In the genomic region with DNA sequence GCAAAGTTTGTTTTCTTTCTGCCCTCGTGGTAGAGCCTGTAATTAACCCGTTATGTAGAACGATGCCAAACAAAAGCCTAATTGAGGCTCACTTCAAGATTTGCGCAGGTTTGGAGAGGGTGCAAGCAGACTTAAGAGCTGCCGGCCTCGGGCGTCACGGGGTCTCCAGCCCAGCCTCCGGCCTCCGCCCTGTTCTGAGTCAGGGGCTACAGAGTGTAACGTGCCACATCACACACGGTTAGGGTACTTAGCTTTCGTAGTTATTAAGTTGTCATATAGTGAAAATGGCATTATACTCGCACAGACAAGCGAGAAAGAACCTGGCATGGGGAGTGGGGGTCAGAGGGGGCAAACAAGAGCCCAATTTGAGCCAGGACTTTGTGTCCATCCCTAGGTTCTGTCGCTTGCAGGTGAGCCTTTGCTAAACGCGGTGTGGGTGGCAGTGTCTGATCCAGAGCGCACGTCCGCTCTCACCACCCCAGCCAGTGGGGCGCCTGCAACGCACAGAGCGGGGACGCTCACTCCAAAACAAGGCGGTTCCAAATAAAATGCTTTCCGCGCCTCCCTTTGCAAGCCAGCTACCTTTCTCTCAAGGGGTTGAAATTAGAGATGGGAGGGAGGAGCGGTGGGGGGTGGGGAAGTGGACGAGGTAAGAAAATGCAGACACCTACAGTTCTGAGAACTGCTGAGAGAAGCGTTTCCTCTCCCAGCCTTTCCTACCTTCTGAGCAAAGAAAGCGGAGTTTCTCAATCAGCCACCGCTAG, we compare ENCODE assay signal across 11 mouse cellular contexts. TPM values are rescaled to one million over a fixed set of nuclear protein-coding genes. Genes with fewer than 3 reads are reported as not detected.
A peak's percentile ranks its signal among the peaks of the same experiment; 100 is the strongest.
DNase-seq lines count a peak whose midpoint lies in the region; ATAC-seq lines count a peak whose summit lies in the region.
"Had no signal": no experiment of that assay in that cellular context is flagged by ENCODE, and none has a peak within 500 bp of the region (broad histone marks: within the 10 kb centered on the region; RNA-seq: fewer than 3 reads in every experiment).

No protein-coding gene starts in this region.

- H3K4me1 ChIP-seq in heart, embryonic 16.5 days (ENCODE audit: control insufficient read depth, insufficient read depth, low read length): peaks cover 6% of the 10 kb centered on the region; the same call in 1 of the 2 replicates
- H3K4me1 ChIP-seq in midbrain, embryonic 15.5 days: peaks cover 3% of the 10 kb centered on the region; the same call in 1 of the 2 replicates

- no peak for DNase-seq in heart, postnatal 4 days
- peak; percentile 63 for DNase-seq in ZHBTc4 (ENCODE audit: low read depth, low spot score)
- DNase-seq in forelimb bud, embryonic 11.5 days (ENCODE audit: low read depth, low spot score): peak; percentile 36
- no peak for DNase-seq in layer of hippocampus, adult 9-11 months
- no peak for DNase-seq in layer of hippocampus, postnatal 25 days (ENCODE audit: extremely low spot score in 1 of 2, low spot score in 1 of 2)
- DNase-seq: adrenal gland, postnatal 36 days had no signal

- peak overlapping the region; percentile 31 for H3K4me3 ChIP-seq in heart, embryonic 16.5 days (ENCODE audit: low read length)
- H3K4me3 ChIP-seq in midbrain, embryonic 15.5 days: no peak overlapping the region
- H3K4me3 ChIP-seq: erythroblast, embryonic 14.5 days had no signal

- no peak overlapping the region for H3K27ac ChIP-seq in heart, embryonic 16.5 days (ENCODE audit: low read length)
- no peak overlapping the region for H3K27ac ChIP-seq in midbrain, embryonic 15.5 days

- H3K9me3 ChIP-seq in heart, embryonic 16.5 days (replicated peaks; ENCODE audit: control insufficient read depth, low read length): no peaks in the 10 kb centered on the region
- no peaks in the 10 kb centered on the region for H3K9me3 ChIP-seq in midbrain, embryonic 15.5 days

- 2% methylated on average over 33 of the region's 33 CpGs for WGBS in heart, embryonic 16.5 days
- 1% methylated on average over 33 of the region's 33 CpGs for WGBS in midbrain, embryonic 15.5 days

- H3K27me3 ChIP-seq in heart, embryonic 16.5 days (ENCODE audit: control insufficient read depth, insufficient read depth, low read length): peaks cover 78% of the 10 kb centered on the region
- H3K27me3 ChIP-seq in midbrain, embryonic 15.5 days (replicated peaks): peaks cover 90% of the 10 kb centered on the region

- 0 out of 2 replicates have a peak, but pooled peaks have one; percentile 41 for ATAC-seq in heart, embryonic 16.5 days (replicated peaks; ENCODE audit: extremely low read depth, insufficient read depth, low FRiP score)
- ATAC-seq in midbrain, embryonic 15.5 days (replicated peaks): peak; percentile 34; the same call in 1 of the 2 replicates
- ATAC-seq in cerebellum, adult (ENCODE audit: insufficient number of reproducible peaks, low FRiP score, low TSS enrichment): no peak

- H3K4me2 ChIP-seq in heart, embryonic 16.5 days (ENCODE audit: low read depth, low read length): peak overlapping the region; percentile 48
- H3K4me2 ChIP-seq in midbrain, embryonic 15.5 days: no peak overlapping the region

- H3K36me3 ChIP-seq in heart, embryonic 16.5 days (ENCODE audit: control insufficient read depth, insufficient read depth): no peaks in the 10 kb centered on the region
- H3K36me3 ChIP-seq in midbrain, embryonic 15.5 days (replicated peaks): no peaks in the 10 kb centered on the region

- no peak overlapping the region for H3K9ac ChIP-seq in heart, embryonic 16.5 days (ENCODE audit: low read length)
- H3K9ac ChIP-seq in midbrain, embryonic 15.5 days: no peak overlapping the region

RNA-seq across cellular contexts. Expression of gene Isl1, which starts 12.3 kb away (rescaled TPM):
- polyA plus RNA-seq in heart, embryonic 16.5 days (2015; fragmentation: Nextera tagmentation; extraction: Ambion mirVana): 2.4 and 2.7 TPM in 2 replicates
- total RNA-seq in heart, postnatal 4 days (2021): under 1 TPM; 0.55 to 0.81 TPM
- 30.7 and 33.8 TPM in 2 replicates for polyA plus RNA-seq in midbrain, embryonic 15.5 days (2015; fragmentation: Nextera tagmentation; extraction: Ambion mirVana)
- not detected for total RNA-seq in layer of hippocampus, postnatal 25 days (2021)
- total RNA-seq: monocyte, adult 5-6 weeks had no signal
- polyA plus RNA-seq: erythroblast, embryonic 14.5 days had no signal

Comparison
In these comparisons a context has a peak if more than half of its experiments do, and no peak if none do; other contexts are left out.
1. DNase-seq: peak in ZHBTc4 (single experiment) and forelimb bud, embryonic 11.5 days (single experiment); none in heart, postnatal 4 days (single experiment), layer of hippocampus, adult 9-11 months (single experiment) and layer of hippocampus, postnatal 25 days (0 of 2).